Mouse (Mus musculus) adrenal gland (tissue): ENCODE measurements at regions not wholly inside any gene's neighbourhood (a gene's known extent, or its start where the extent isn't known, plus 50 kb on each side); places are given as distances from the start of the nearest gene placed in this dataset.
"Not testable (repeated sequence)": the region's sequence is repeated elsewhere in the genome, so short reads cannot be mapped to it uniquely, and the experiment has no call there.

Experiments
- intact Hi-C: fragments of 180-260 bp; cut with DNase I; formaldehyde crosslinking; loops from one replicate; pipeline ENCODE4 v1.15.1; 2025

DNA sequence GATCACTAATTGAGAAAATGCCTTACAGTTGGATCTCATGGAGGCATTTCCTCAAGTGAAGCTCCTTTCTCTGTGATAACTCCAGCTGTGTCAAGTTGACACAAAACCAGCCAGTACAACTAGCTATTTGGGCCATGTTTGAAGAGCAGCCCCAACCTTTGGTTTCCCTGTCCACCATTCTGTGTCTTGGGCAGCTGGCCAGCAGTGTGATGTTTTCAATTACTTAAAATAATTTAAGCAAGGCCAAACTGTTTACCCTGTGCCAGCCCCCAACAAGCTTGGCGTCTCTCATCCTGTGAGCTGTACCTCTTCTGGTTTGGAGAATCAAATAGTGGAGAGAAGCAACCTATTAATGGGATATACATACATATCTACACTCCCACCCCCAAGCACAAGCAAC, 122.4 kb upstream of the Slc1a3 start:
- intact Hi-C loops = no loop called here

GRCm38 (mm10) chr15:8831720-8832620, 121.4 kb upstream of the Slc1a3 start:
- intact Hi-C loops = no loop called here

- intact Hi-C loops = no loop called here
Measured at GRCm38 (mm10) chr15:8824861-8825260, 114.3 kb upstream of the Slc1a3 start.

- intact Hi-C loops = not testable (repeated sequence)
Measured at GRCm38 (mm10) chr15:8822795-8823194, 112.2 kb upstream of the Slc1a3 start.

DNA sequence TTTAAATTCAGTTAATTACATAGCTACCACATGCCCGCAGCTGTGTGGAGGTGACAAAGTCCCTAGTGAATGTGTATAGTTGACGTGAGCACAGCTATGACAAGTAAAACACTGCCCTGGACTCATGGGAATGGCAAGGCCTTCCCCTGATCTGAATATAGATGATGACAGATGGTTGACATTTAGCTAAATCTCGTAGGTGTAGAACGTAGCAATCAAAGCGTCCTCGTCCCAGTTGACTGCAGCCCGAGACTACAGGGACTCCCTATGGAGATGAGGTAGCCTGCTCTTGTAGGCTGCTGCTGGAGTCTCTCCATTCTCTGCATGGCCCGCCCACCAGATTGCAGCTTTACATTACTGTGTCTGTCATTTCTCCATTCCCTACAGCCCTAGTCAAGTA, 107.0 kb upstream of the Slc1a3 start:
- intact Hi-C loops = no loop called here

GRCm38 (mm10) chr15:8816501-8817368, 106.2 kb upstream of the Slc1a3 start:
- intact Hi-C loops = no loop called here

- intact Hi-C loops = no loop called here
Measured at GRCm38 (mm10) chr15:8815958-8816357, 105.4 kb upstream of the Slc1a3 start.

DNA sequence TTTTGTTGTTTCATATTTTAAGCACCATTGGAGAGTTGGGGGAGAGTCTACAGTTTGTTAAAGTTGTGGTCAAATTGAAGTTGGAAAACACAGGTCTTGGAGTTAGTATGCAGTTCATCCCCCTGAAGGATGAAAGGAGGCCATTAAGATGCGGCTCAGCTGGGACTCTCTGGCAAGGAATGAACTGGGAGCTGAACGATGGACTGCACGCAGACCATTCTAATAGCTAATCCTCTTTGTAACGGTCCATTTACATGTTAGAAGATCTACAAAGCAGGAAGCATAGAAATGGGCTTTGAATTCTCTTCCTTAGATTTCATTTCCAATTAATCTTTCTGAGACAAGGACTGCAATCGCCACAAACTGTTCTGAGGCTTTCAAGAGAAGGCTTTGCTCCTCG, 104.7 kb upstream of the Slc1a3 start:
- intact Hi-C loops = no loop called here

DNA sequence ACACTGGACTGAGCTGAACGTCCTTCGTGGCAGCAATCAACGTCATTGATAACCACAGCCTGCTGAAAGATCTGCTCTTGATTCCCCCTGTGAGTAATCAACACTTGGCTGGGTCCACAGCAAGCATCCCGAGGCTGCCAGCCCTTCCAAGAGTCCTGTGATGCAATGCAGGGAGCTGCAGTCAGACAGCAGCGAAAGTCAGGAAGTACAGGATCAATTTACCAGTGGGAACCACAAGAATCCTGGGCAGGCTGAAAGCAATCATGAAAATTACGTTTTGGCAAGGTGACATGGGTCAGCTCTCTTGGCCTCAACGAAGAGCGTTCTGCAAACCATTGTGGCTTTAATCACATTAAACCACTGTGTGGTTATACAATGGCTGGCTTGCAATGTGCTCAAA, 95.8 kb upstream of the Slc1a3 start:
- intact Hi-C loops = no loop called here

DNA sequence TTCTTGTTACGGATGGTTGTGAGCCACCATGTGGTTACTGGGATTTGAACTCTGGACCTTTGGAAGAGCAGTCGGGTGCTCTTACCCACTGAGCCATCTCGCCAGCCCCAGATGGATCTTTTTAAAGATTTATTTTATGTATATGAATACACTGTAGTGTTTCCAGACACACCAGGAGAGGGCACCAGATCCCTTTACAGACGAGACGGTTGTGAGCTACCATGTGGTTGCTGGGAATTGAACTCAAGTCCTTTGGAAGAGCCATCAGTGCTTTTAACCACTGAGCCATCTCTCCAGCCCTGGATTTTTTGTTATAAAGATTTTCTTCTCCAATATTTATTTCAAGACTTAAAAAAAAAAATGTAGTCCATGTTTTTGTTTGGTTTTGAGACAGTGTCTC, 95.0 kb upstream of the Slc1a3 start:
- intact Hi-C loops = not testable (repeated sequence)

GRCm38 (mm10) chr15:8802058-8802457, 91.5 kb upstream of the Slc1a3 start:
- intact Hi-C loops = no loop called here

- intact Hi-C loops = no loop called here
Measured at GRCm38 (mm10) chr15:8797015-8797414, 86.5 kb upstream of the Slc1a3 start.

DNA sequence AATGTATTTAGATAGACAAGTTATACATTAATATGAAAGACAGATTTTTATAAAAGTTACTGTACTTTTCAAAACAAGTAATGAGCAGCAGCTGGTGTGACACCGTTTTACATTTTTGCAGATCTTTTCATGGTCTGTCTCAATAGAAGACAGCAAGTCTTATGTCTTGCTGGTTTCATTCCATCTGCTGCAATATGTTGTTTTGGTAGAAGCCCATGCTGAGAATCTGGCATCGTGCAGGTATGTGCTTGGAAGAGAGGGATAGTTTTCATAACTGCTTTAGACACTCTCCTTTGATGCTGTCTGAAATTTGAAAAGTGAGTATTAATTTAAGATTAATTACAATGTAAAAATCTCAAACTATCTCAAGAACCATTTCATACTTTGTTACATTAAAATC, 81.5 kb upstream of the Slc1a3 start:
- intact Hi-C loops = no loop called here

DNA sequence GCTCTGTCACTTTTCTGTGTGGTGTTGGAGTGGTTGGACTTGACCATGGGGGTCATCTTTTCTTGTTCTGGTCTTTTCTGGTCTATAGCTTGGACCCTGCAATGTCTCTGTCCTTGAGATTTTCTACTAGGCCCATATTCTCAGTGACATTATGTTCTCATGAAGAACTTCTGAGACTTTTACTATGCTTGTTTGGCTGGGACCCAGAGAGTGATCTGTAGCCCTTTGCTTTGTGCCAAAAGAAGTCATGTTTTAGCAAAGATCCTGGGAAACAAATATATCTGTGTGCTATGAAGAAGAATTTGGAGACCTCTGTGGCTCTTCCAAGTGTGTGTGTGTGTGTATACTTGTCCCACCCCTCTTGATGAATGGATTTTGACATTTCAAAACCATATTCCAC, 79.4 kb upstream of the Slc1a3 start:
- intact Hi-C loops = no loop called here

DNA sequence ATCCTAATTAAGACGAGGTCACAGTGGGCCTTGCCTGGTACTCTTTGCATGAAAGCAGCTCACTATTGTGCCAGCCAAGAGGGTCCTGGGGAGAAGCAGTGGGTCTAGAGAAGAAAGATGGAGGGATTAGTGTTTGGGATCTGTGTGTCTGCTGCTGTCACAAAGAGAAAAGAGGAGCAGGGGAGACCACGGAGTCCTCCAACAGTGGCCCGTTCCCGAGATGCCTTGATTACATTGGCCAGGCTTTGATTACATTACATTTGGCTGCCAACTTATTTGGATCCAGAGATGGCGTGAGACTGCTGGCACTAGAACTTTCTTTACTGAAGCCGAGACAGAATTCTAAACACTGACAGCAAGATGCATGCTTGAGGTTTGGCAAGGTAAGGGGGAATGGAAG, 78.4 kb upstream of the Slc1a3 start:
- intact Hi-C loops = no loop called here

GRCm38 (mm10) chr15:8785537-8785936, 75.0 kb upstream of the Slc1a3 start:
- intact Hi-C loops = no loop called here

DNA sequence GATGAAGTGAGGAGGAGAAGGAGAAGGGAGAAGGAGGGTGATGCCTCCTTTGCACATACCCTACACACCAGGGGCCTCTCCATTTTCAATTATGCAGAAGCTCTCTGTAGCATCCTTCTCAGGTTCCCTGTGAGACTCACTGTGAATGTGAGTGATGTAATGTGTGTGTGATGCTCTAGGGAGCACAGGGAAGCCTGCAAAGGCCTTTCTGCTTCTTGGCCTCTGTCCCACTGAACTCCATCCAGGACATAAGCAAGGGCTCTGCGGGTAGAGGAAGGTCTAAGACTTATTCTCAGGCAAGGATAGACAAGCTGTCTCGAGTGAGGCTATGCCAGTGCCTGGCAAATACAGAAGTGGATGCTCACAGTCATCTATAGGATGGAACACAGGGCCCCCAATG, 73.0 kb upstream of the Slc1a3 start:
- intact Hi-C loops = no loop called here

DNA sequence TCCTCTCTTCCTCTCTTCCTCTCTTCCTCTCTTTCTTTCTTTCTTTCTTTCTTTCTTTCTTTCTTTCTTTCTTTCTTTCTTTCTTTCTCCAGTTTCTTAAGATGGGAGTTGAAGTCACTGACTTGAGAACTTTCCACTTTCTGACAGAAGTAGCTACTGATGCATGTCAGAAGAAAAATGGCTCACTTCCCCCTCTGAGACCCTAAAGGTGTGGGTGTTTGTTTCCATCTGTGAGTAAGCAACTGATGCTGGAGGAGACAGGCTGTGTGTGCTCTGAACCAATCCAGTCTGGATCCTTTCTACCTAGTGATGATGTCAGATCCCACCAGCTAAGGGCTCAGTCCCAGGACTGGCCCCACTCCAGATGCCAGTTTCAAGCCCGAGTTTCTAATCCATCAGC, 72.5 kb upstream of the Slc1a3 start:
- intact Hi-C loops = no loop called here

GRCm38 (mm10) chr15:8782131-8782507, 71.6 kb upstream of the Slc1a3 start:
- intact Hi-C loops = no loop called here

- intact Hi-C loops = no loop called here
Measured at GRCm38 (mm10) chr15:8781159-8782130, 70.9 kb upstream of the Slc1a3 start.

- intact Hi-C loops = no loop called here
Measured at GRCm38 (mm10) chr15:8780371-8780866, 69.9 kb upstream of the Slc1a3 start.
